Mouse (Mus musculus) embryonic fibroblast, embryonic 13.5 days (primary cell): ENCODE data around the gene Ppp4c. TPM values are rescaled to one million over a fixed set of nuclear protein-coding genes. Genes with fewer than 3 reads are reported as not detected.
A peak's percentile ranks its signal among the peaks of the same experiment; 100 is the strongest.
"Not testable (repeated sequence)": the region's sequence is repeated elsewhere in the genome, so short reads cannot be mapped to it uniquely, and the experiment has no call there.

Experiments
- H3K27ac ChIP-seq: 2 replicates; pipeline ENCODE4 v1.5.1; 2012; ENCODE audit warnings: low read length, control low read depth, inconsistent platforms; ENCODE audit not compliant: insufficient read depth
- H3K4me1 ChIP-seq: 2 replicates; pipeline ENCODE4 v1.6.1; 2011; ENCODE audit warnings: low read length; ENCODE audit not compliant: control insufficient read depth, insufficient read depth
- H3K4me3 ChIP-seq: 2 replicates; pipeline ENCODE4 v1.5.1; 2011; ENCODE audit warnings: mild to moderate bottlenecking, control low read depth, low read length; ENCODE audit not compliant: insufficient read depth
- CTCF ChIP-seq: IDR thresholded peaks from 2 replicates; pipeline ENCODE4 v1.5.1; 2011; ENCODE audit warnings: mild to moderate bottlenecking, control low read depth, low read length, moderate library complexity, borderline replicate concordance; ENCODE audit not compliant: insufficient read depth
- POLR2A ChIP-seq: IDR thresholded peaks from 2 replicates; pipeline ENCODE4 v1.6.1; 2011; ENCODE audit warnings: low read depth, mild to moderate bottlenecking, control low read depth, low read length, moderate library complexity
- polyA plus RNA-seq: library from polyadenylated mRNA; stranded (reverse); fragments of >200 nt; gene quantifications from 2 replicates; pipeline ENCODE4 v1.2.4, GENCODE M21; 2011; ENCODE audit warnings: low read depth; ENCODE audit not compliant: missing spikeins, insufficient read length

Gene Ppp4c
- polyA plus RNA-seq, 1 experiment, result 118 TPM

DNA sequence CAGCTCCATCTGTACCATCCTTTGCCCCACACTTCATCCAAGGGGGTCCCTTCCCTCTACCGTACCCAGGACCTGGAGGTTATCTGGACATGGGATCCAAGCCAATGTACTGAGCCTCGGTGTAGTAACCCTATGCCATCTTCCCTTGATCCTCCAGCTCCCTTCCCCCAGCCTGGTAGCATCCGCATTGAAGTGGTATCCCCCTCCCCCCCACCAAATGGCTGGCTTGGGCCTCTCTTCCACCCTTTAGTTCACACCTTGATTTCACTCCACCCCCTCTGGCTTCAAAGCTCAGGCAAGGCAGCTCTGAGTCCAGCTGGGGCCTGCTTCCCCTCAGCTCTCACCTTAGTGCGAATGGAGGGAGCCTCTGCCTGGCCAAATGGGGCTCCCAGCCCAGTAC lies 7.2 kb downstream of the Ppp4c start:
- no peak for TF ChIP-seq CTCF
- TF ChIP-seq POLR2A, result no peak
- Histone ChIP-seq H3K4me3 (no peak overlapping the region), H3K4me1 (no peaks in the 10 kb centered on the region), H3K27ac (no peak overlapping the region)

DNA sequence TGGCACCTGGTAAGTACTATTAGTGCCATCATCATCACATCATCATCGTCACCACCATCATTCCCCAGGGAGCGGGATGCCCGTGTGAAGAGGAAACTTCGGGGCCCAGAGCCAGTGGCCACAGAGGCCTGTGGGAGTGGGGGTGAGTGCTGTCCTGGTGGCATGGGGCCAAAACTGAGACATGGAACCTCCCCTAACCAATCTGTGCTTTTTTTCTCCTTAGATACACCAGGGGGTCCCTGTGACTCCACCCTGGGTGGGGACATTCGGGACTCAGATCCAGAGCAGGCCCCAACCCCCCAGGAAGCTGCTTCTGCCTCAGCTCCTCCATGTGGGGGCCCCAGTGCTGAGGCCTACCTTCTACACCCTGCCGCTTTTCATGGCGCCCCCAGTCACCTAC lies 7.8 kb downstream of the Ppp4c start:
- Histone ChIP-seq H3K4me3 (no peak overlapping the region), H3K27ac (no peak overlapping the region), H3K4me1 (no peaks in the 10 kb centered on the region)
- no peak for TF ChIP-seq POLR2A
- TF ChIP-seq CTCF, result no peak

DNA sequence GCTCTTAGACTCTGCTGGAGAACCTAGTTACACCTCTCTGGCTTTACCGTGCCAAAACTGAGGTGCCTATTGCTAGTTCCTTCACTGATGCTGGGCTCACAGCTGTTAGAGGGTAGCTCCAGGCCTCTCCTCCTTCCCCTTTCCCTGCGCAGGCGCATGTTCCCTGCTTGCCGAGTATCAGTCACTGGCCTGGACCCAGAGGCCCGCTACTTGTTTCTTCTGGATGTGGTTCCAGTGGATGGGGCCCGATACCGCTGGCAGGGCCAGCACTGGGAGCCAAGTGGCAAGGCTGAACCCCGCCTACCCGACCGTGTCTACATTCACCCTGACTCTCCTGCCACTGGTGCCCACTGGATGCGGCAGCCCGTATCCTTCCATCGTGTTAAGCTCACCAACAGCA lies 9.6 kb downstream of the Ppp4c start:
- no peak for TF ChIP-seq CTCF
- no peak for TF ChIP-seq POLR2A
- Histone ChIP-seq H3K27ac (no peak overlapping the region), H3K4me1 (no peaks in the 10 kb centered on the region)

DNA sequence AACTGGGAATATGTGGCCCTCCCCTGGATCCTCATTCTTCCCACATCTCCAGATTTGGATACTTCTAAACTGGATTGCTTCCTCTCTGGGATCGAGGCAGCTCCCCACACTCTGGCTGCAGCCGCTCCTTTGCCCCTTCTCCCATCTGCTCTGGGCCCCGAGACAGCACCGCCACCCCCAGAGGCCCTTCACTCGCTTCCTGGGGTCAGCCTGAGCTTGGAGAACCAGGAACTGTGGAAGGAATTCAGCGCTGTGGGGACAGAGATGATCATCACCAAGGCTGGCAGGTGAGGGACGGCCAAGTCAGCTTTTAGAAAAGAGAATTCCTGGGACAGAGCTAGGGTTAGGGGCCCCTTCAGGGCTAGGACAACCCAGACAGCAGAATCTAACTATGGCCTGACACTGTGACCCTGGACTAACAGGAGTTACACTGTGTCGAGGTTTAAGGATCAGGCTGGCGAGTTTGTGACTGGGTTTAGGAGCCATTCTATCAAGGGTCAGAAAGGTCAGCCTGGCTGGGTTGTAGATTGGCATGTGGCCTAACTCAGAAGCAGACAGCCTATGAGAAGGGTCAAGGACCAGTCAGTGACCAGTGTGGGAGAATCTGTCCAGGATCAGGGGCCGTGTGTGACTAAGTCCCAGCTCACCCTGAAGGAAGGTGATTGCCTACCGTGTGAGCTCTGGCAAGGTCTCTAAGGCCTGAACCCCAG lies 10.5 kb downstream of the Ppp4c start:
- Histone ChIP-seq H3K4me1 (no peaks in the 10 kb centered on the region), H3K27ac (no peak overlapping the region), H3K4me3 (no peak overlapping the region)
- TF ChIP-seq CTCF, result no peak
- no peak for TF ChIP-seq POLR2A

More for the DNA sequence above, 9.6 kb downstream of the Ppp4c start:
- H3K4me3 ChIP-seq, result no peak overlapping the region

DNA sequence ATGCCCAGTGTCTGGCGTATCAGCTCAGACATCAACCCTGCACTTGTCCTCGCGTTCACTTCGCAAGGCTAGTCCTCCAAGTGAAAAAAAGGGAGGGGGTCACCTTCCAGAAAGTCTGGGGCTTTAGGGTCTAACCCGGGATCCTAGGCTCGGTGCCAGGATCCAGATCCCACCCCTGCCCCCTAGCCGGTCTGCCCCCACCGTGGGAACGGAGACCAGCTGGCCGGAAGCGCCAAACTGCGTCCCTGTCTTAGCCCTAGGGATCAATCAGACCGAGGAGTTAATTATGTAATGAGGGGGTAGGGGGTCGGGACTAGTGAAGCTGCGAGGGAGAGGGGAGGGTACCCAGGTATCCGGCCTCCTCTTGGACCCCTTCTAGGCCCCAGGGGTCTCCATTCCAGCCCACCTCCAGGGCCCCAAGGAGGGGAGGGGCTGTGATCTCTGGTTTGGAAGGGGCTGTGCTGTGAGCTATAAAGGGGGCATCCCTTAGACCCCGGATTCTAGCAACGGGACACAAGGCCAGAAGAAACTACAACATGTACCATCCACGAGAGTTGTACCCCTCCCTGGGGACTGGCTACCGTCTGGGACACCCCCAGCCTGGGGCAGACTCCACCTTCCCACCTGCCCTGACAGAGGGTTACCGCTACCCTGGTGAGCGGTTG lies 11.2 kb downstream of the Ppp4c start, which contains the start of gene Tbx6:
Gene Tbx6, plus strand, starts transcription at position 513 of the 665 bp plus-strand sequence.
- Histone ChIP-seq H3K27ac (no peak within 1 kb of the TSS), H3K4me3 (peak within 1 kb of the TSS; percentile 12; the same call in 1 of the 2 replicates), H3K4me1 (peaks cover 2% of the 10 kb centered on the region; the same call in 1 of the 2 replicates)
- no peak for TF ChIP-seq CTCF
- no peak for TF ChIP-seq POLR2A

DNA sequence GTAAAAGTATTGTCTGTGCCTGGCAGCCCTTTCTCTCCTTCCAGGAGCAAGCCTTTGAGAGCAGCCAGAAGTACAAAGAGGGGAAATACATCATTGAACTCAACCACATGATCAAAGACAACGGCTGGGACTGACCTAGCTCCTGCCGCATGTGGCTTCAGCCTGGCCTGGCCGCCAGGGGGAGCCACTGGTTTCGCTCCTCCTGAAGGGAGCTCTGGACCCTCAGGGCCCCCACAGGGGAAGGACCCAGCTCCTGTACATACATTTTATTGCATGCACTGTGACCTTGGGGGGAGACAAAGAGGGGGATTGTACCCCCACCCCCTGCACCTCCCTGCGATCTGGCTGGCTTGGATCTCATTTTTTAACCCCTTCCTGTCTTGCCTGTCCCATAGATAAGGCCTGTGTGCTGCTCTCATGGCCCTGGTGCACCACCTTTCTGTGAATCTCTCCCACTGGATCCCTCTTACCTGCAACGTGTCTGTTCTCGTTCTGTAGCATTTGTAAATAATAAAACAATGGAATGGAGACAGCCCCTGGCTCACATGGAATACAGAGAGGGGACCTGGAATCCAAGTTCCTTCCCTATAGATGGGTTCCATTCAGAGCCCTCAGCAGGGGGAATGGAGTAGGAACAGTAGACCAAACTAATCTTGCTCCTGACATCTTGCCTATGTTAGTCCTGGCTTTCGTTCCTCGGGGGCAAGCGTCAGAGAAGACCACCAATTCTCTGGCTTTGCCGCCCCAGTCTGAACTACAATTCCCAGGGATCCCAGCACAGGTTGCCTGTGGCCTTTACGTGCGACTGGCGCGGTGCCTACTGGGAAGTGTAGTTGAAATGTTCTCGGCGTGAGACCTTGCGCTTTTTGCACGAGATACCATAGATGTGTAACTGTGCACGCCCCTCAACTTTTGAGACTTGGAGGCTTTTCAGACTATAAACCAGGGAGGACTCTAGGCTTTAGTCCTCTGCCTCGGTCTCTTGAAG lies 12.0 kb downstream of the Ppp4c start:
- peaks cover 6% of the 10 kb centered on the region; the same call in 1 of the 2 replicates for H3K4me1 ChIP-seq
- peak overlapping the region; percentile 12; the same call in 1 of the 2 replicates for H3K4me3 ChIP-seq
- no peak overlapping the region for H3K27ac ChIP-seq
- TF ChIP-seq POLR2A (no peak; the same call in 1 of the 2 replicates), CTCF (peak; percentile 67)

DNA sequence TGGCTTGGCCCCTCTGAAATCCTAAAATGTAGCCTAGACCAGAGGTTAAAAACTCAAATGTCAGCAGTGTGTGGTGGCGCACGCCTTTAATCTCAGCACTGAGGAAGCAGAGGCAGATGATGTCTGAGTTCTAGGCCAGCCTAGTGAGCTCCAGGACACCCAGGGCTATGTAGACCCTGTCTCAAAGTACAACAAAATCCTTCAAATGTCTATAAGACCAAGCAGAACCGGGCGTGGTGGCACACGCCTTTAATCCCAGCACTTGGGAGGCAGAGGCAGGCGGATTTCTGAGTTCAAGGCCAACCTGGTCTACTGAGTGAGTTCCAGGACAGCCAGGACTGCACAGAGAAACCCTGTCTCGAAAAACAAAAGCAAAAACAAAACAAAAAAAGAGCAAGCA lies 13.2 kb downstream of the Ppp4c start:
- H3K4me3 ChIP-seq, H3K27ac ChIP-seq, H3K4me1 ChIP-seq: not testable (repeated sequence)

DNA sequence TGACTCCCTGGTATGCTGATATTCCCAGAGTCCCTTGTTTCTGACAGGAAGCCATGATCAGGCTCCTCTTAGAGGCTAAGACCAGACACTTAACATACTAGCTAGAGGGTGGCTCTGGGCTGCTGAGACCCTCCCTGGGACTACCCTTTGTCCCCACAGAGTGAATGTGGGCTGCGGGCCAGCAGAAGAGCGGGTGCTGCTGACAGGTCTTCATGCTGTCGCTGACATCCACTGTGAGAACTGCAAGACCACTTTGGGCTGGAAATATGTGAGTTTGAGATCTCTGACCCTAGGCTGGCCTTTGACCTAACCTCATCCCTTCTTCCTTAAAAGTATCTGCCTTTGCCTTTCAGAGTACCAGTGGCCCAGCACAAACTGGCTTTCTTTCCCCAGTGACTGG lies 14.1 kb downstream of the Ppp4c start:
- Histone ChIP-seq H3K27ac (no peak overlapping the region), H3K4me1 (peaks cover 6% of the 10 kb centered on the region; the same call in 1 of the 2 replicates), H3K4me3 (no peak overlapping the region)
- TF ChIP-seq POLR2A (no peak), CTCF (no peak)

DNA sequence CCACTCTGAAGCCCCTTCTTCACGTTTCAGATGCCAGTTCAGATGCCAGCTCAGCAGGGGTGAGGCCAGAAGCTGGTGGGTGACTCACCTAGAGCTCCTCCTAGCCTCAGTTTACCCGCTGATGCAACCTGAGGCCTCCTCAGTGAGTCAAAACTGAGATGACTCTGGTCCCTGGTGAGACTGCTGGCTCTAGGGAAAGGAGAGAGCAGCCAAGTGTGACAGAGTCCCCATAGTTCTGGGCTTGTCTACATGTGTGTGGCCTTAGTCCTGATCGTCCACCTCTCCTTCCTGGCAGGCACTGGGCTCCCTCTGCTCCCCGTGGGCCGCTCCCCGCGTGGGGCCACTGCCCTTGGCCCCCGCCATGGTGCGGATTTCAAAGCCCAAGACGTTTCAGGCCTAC lies 14.8 kb downstream of the Ppp4c start:
- H3K4me3 ChIP-seq, result peak overlapping the region; percentile 41
- no peak for TF ChIP-seq POLR2A
- no peak for TF ChIP-seq CTCF
- H3K27ac ChIP-seq, result no peak overlapping the region
- peaks cover 6% of the 10 kb centered on the region; the same call in 1 of the 2 replicates for H3K4me1 ChIP-seq
